Mouse (Mus musculus): ENCODE measurements around the gene Ccdc174. TPM values are rescaled to one million over a fixed set of nuclear protein-coding genes. Genes with fewer than 3 reads are reported as not detected.

Gene Ccdc174
- polyA plus RNA-seq, 1 experiment from 2014 or later, result 47.5 TPM

DNA sequence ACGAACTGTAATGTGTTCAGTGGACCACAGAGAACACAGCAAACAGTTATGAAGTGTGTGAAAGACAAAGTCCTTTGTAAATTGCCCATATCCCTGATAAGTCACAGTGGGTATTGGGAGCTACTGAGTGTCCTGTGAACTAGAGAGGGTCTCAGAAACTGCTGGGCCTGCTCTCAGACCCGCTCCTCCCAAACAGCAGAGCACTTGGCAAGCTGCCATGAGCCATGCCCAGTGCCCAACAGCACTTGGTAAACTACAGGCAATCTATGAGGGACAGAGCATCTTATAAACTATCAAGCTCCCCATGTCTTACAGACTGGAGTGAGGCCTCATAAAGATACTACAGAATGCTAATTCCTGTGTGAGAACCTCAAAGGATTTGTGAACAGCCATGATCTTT is 70.6 kb downstream of the Ccdc174 start:
- Histone ChIP-seq H3K9ac (replicated peaks) (no peak overlapping the region), H3K27me3 (no peaks in the 10 kb centered on the region), H3K9me3 (no peaks in the 10 kb centered on the region), H3K4me2 (replicated peaks) (no peak overlapping the region), H3K4me1 (replicated peaks) (peaks cover 4% of the 10 kb centered on the region; the same call in 1 of the 2 replicates), H3K4me3 (replicated peaks) (no peak overlapping the region), H3K27ac (no peak overlapping the region), H3K36me3 (no peaks in the 10 kb centered on the region)
- ATAC-seq, result no peak
- 87% methylated on average over 2 of the region's 2 CpGs for WGBS

Other genes starting within 250 kb of the Ccdc174 start
- gene Slc6a6, start 194.0 kb upstream of the Ccdc174 start, polyA plus RNA-seq (2015; fragmentation: Nextera tagmentation; extraction: Ambion mirVana), result 84.4 and 89.8 TPM in 2 replicates
- gene Grip2, start 50.8 kb upstream of the Ccdc174 start, polyA plus RNA-seq (2015; fragmentation: Nextera tagmentation; extraction: Ambion mirVana), result 4.4 and 4.8 TPM in 2 replicates
- gene 4930590J08Rik, start 24.8 kb downstream of the Ccdc174 start, polyA plus RNA-seq (2015; fragmentation: Nextera tagmentation; extraction: Ambion mirVana), result 1.3 and 1.6 TPM in 2 replicates
- 7.3 and 8.0 TPM in 2 replicates for gene Fgd5, start 100.8 kb downstream of the Ccdc174 start, polyA plus RNA-seq (2015; fragmentation: Nextera tagmentation; extraction: Ambion mirVana)
- gene Nr2c2, start 213.3 kb downstream of the Ccdc174 start, polyA plus RNA-seq (2015; fragmentation: Nextera tagmentation; extraction: Ambion mirVana), result 22.0 and 23.9 TPM in 2 replicates

Data from midbrain, embryonic 13.5 days (tissue).